Mouse (Mus musculus): ENCODE measurements around the gene Ccdc97.

DNA sequence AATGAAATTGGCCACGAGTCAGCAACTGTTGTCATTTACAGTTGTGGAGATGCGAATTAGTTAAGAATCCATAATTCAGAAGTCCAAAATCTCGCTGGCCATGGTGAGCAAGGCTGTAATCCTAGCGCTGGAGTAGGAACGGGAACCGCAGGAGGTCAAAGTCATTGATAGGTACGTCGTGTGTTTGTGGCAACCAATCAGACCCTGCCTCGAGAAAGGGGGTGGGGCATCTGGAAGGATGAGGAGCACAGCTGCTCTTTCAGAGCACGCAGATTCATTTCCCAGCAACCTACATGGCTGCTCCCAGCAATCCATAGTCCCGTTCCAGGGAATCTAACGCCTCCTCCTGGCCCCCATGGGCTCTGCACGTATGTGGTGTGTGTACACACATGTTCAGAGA, 19.0 kb downstream of the Ccdc97 start:
- TF ChIP-seq USF1 (IDR thresholded peaks at IDR 0.05; ENCODE audit: low read depth) (no peak), CTCF (IDR thresholded peaks at IDR 0.05; ENCODE audit: control insufficient read depth, insufficient read depth, insufficient read length) (no peak)

Measured in C2C12 (cell line).